In genomic region chr6:112903226-112903625, GRCm38 (mm10) we compare ENCODE assay signal across 8 mouse cellular contexts. TPM values are rescaled to one million over a fixed set of nuclear protein-coding genes. Genes with fewer than 3 reads are reported as not detected.
DNase-seq lines count a peak whose midpoint lies in the region; ATAC-seq and TF ChIP-seq lines count a peak whose summit lies in the region.
"Had no signal": no experiment of that assay in that cellular context is flagged by ENCODE, and none has a peak within 500 bp of the region (broad histone marks: within the 10 kb centered on the region; RNA-seq: fewer than 3 reads in every experiment).

No protein-coding gene starts in this region.

- no peak for TF ChIP-seq CTCF in midbrain, postnatal 0 days (IDR thresholded peaks at IDR 0.05)

- no peak overlapping the region for H3K9ac ChIP-seq in hindbrain, embryonic 12.5 days
- no peak overlapping the region for H3K9ac ChIP-seq in midbrain, postnatal 0 days (replicated peaks; ENCODE audit: low read length, poor library complexity, severe bottlenecking)

- DNase-seq in ZHBTc4 (ENCODE audit: low read depth, low spot score): peak; percentile 27
- DNase-seq in embryo, embryonic 10.5 days (ENCODE audit: low spot score): peak; percentile 76
- DNase-seq in midbrain, postnatal 0 days (ENCODE audit: low spot score): no peak
- DNase-seq in cerebellum, adult 8-10 months: no peak
- DNase-seq in layer of hippocampus, postnatal 14 days (ENCODE audit: low spot score in 2 of 2): no peak
- no peak for DNase-seq in heart, adult 8-10 months (ENCODE audit: low spot score)
- DNase-seq: kidney, postnatal 36 days had no signal

- H3K9me3 ChIP-seq in hindbrain, embryonic 12.5 days (replicated peaks): no peaks in the 10 kb centered on the region
- H3K9me3 ChIP-seq in midbrain, postnatal 0 days (ENCODE audit: low read length): no peaks in the 10 kb centered on the region

- peaks cover 63% of the 10 kb centered on the region for H3K4me1 ChIP-seq in hindbrain, embryonic 12.5 days
- H3K4me1 ChIP-seq in midbrain, postnatal 0 days (ENCODE audit: insufficient read depth, low read length): peaks cover 33% of the 10 kb centered on the region

- peak overlapping the region; percentile 32 for H3K4me2 ChIP-seq in hindbrain, embryonic 12.5 days (replicated peaks)
- H3K4me2 ChIP-seq in midbrain, postnatal 0 days (ENCODE audit: low read depth, low read length, poor library complexity, severe bottlenecking): peak overlapping the region; percentile 13; the same call in 1 of the 2 replicates

- H3K4me3 ChIP-seq in hindbrain, embryonic 12.5 days: no peak overlapping the region
- no peak overlapping the region for H3K4me3 ChIP-seq in midbrain, postnatal 0 days (ENCODE audit: low read depth, low read length)

- ATAC-seq in hindbrain, embryonic 12.5 days (ENCODE audit: low FRiP score): peak; percentile 83
- peak; percentile 35; the same call in 1 of the 2 replicates for ATAC-seq in midbrain, postnatal 0 days (ENCODE audit: low FRiP score)

- H3K27ac ChIP-seq in hindbrain, embryonic 12.5 days: peak overlapping the region; percentile 95
- H3K27ac ChIP-seq in midbrain, postnatal 0 days (ENCODE audit: low read depth, low read length): peak overlapping the region; percentile 59

- H3K27me3 ChIP-seq in hindbrain, embryonic 12.5 days: no peaks in the 10 kb centered on the region
- H3K27me3 ChIP-seq in midbrain, postnatal 0 days (ENCODE audit: insufficient read depth, low read length): no peaks in the 10 kb centered on the region

- WGBS in hindbrain, embryonic 12.5 days: 6% methylated on average over 7 of the region's 7 CpGs
- WGBS in midbrain, postnatal 0 days: 6% methylated on average over 7 of the region's 7 CpGs

- peaks cover 5% of the 10 kb centered on the region for H3K36me3 ChIP-seq in hindbrain, embryonic 12.5 days
- H3K36me3 ChIP-seq in midbrain, postnatal 0 days (ENCODE audit: insufficient read depth, low read length): 0 out of 2 replicates have a peak, but pooled peaks cover 3% of the 10 kb centered on the region

RNA-seq across cellular contexts. Expression of gene Srgap3, which starts 43.8 kb away (rescaled TPM):
- polyA plus RNA-seq in hindbrain, embryonic 12.5 days (2016; fragmentation: Nextera tagmentation; extraction: Ambion mirVana): 44.8 and 48.9 TPM in 2 replicates
- 58.6 and 77.6 TPM in 2 replicates for total RNA-seq in midbrain, postnatal 0 days (2014; rRNA removed)
- polyA plus RNA-seq in midbrain, postnatal 0 days (2015; fragmentation: Nextera tagmentation; extraction: Ambion mirVana): 20.9 and 29.8 TPM in 2 replicates
- total RNA-seq in layer of hippocampus, postnatal 14 days (2021): 100 to 1,000 TPM; 254 to 257 TPM
- total RNA-seq in heart, adult 8-10 months (2022): under 1 TPM; 0.65 to 0.90 (median 0.77) TPM

Comparison
In these comparisons a context has a peak if more than half of its experiments do, and no peak if none do; other contexts are left out.
1. DNase-seq: peak in ZHBTc4 (single experiment) and embryo, embryonic 10.5 days (single experiment); none in midbrain, postnatal 0 days (single experiment), cerebellum, adult 8-10 months (single experiment), layer of hippocampus, postnatal 14 days (0 of 2) and heart, adult 8-10 months (single experiment).
2. RNA of gene Srgap3, which starts 43.8 kb away (total RNA-seq): 254 to 257 TPM in layer of hippocampus, postnatal 14 days and 58.6 to 77.6 TPM in midbrain, postnatal 0 days; 0.65 to 0.90 TPM in heart, adult 8-10 months; every median in the first group is over 10 times any median in the second.